Mouse (Mus musculus) neural tube, embryonic 12.5 days (tissue): ENCODE results near the gene Ptpn18. TPM values are rescaled to one million over a fixed set of nuclear protein-coding genes. Genes with fewer than 3 reads are reported as not detected.
A peak's percentile ranks its signal among the peaks of the same experiment; 100 is the strongest.

Experiments used
- ATAC-seq: fragments of 200-750 bp; cut with Nextera tagmentation; 2 replicates; pipeline ENCODE4 v1.8.0; 2017; ENCODE audit warnings: low read depth, mild to moderate bottlenecking, moderate TSS enrichment, moderate library complexity; ENCODE audit not compliant: low FRiP score
- H3K27ac ChIP-seq: fragments of 300-500 bp; sonication (generic); 2 replicates; pipeline ENCODE4 v1.5.1; 2016
- H3K27me3 ChIP-seq: fragments of 300-500 bp; sonication (generic); replicated peaks from 2 replicates; pipeline ENCODE4 v1.6.1; 2016; ENCODE audit warnings: mild to moderate bottlenecking
- H3K36me3 ChIP-seq: fragments of 300-500 bp; sonication (generic); 2 replicates; pipeline ENCODE4 v1.6.1; 2016; ENCODE audit warnings: mild to moderate bottlenecking
- H3K4me1 ChIP-seq: fragments of 300-500 bp; sonication (generic); 2 replicates; pipeline ENCODE4 v1.6.1; 2016
- H3K4me2 ChIP-seq: fragments of 300-500 bp; sonication (generic); replicated peaks from 2 replicates; pipeline ENCODE4 v1.6.1; 2016; ENCODE audit warnings: mild to moderate bottlenecking
- H3K4me3 ChIP-seq: fragments of 300-500 bp; sonication (generic); 2 replicates; pipeline ENCODE4 v1.5.1; 2016
- H3K9ac ChIP-seq: fragments of 300-500 bp; sonication (generic); 2 replicates; pipeline ENCODE4 v1.6.1; 2016; ENCODE audit warnings: mild to moderate bottlenecking
- H3K9me3 ChIP-seq: fragments of 300-500 bp; sonication (generic); 2 replicates; pipeline ENCODE4 v1.6.1; 2016; ENCODE audit warnings: mild to moderate bottlenecking
- WGBS: fragments of 180-500 bp; shearing (Covaris S2); methylation state at CpG from one replicate; pipeline ENCODE4 v1.1.7; 2016; 5-methylcytosine and 5-hydroxymethylcytosine counted together
- polyA plus RNA-seq: library from polyadenylated mRNA; unstranded; fragments of >200 nt; fragmentation: Nextera tagmentation; extraction: Ambion mirVana; gene quantifications from 2 replicates; pipeline ENCODE4 v1.2.1, GENCODE M21; 2016

The Ptpn18 gene
- polyA plus RNA-seq: 5.2 and 7.7 TPM in 2 replicates

- WGBS: under 1% methylated on average over 48 of the region's 48 CpGs
- H3K27ac ChIP-seq: no peak within 1 kb of the TSS
- peak; percentile 91 for ATAC-seq
- no peaks in the 10 kb centered on the region for H3K36me3 ChIP-seq
- no peaks in the 10 kb centered on the region for H3K9me3 ChIP-seq
- peak within 1 kb of the TSS; percentile 86 for H3K4me2 ChIP-seq
- peaks cover 4% of the 10 kb centered on the region; the same call in 1 of the 2 replicates for H3K4me1 ChIP-seq
- peaks cover 41% of the 10 kb centered on the region for H3K27me3 ChIP-seq
- H3K9ac ChIP-seq: peak within 1 kb of the TSS; percentile 36
- peak within 1 kb of the TSS; percentile 43 for H3K4me3 ChIP-seq
Observed at GRCm38 (mm10) chr1:34459284-34460060, at the start of gene Ptpn18. Gene Ptpn18, plus strand, starts transcription at chr1:34459762.

- no peaks in the 10 kb centered on the region for H3K27me3 ChIP-seq
- no peaks in the 10 kb centered on the region; the same call in 1 of the 2 replicates for H3K4me1 ChIP-seq
- no peak overlapping the region for H3K4me2 ChIP-seq
- H3K36me3 ChIP-seq: peaks cover 15% of the 10 kb centered on the region
- 90% methylated on average over 2 of the region's 2 CpGs for WGBS
- no peak overlapping the region for H3K4me3 ChIP-seq
- H3K9ac ChIP-seq: no peak overlapping the region
- no peak for ATAC-seq
- H3K9me3 ChIP-seq: peaks cover 31% of the 10 kb centered on the region
- H3K27ac ChIP-seq: no peak overlapping the region
Observed at GRCm38 (mm10) chr1:34428466-34428865, 31.1 kb upstream of the Ptpn18 start.

- no peak overlapping the region for H3K4me3 ChIP-seq
- H3K4me2 ChIP-seq: no peak overlapping the region
- no peak overlapping the region for H3K9ac ChIP-seq
- WGBS: 93% methylated on average over 4 of the region's 4 CpGs
- H3K27ac ChIP-seq: no peak overlapping the region
- no peaks in the 10 kb centered on the region for H3K27me3 ChIP-seq
- ATAC-seq: no peak
- peaks cover 15% of the 10 kb centered on the region for H3K36me3 ChIP-seq
- H3K9me3 ChIP-seq: peaks cover 31% of the 10 kb centered on the region
- peaks cover 5% of the 10 kb centered on the region; the same call in 1 of the 2 replicates for H3K4me1 ChIP-seq
Observed at GRCm38 (mm10) chr1:34429281-34429680, 30.3 kb upstream of the Ptpn18 start.

- Histone ChIP-seq H3K4me2 (no peak overlapping the region), H3K27ac (no peak overlapping the region), H3K4me3 (no peak overlapping the region), H3K9ac (no peak overlapping the region), H3K4me1 (peaks cover 5% of the 10 kb centered on the region; the same call in 1 of the 2 replicates), H3K27me3 (no peaks in the 10 kb centered on the region), H3K9me3 (peaks cover 31% of the 10 kb centered on the region), H3K36me3 (peaks cover 15% of the 10 kb centered on the region)
- 95% methylated on average over 3 of the region's 3 CpGs for WGBS
- ATAC-seq: no peak
Observed at GRCm38 (mm10) chr1:34430981-34431380, 28.6 kb upstream of the Ptpn18 start.

- Histone ChIP-seq H3K4me2 (no peak overlapping the region), H3K27ac (no peak overlapping the region), H3K9me3 (peaks cover 31% of the 10 kb centered on the region), H3K27me3 (no peaks in the 10 kb centered on the region), H3K4me1 (peaks cover 5% of the 10 kb centered on the region; the same call in 1 of the 2 replicates), H3K4me3 (no peak overlapping the region), H3K36me3 (peaks cover 15% of the 10 kb centered on the region), H3K9ac (no peak overlapping the region)
- no peak for ATAC-seq
- WGBS: 97% methylated on average over 9 of the region's 9 CpGs
Observed at GRCm38 (mm10) chr1:34431431-34431830, 28.1 kb upstream of the Ptpn18 start.

- peak overlapping the region; percentile 38 for H3K4me3 ChIP-seq
- 31% methylated on average over 13 of the region's 13 CpGs for WGBS
Observed at GRCm38 (mm10) chr1:34432411-34432775, 27.2 kb upstream of the Ptpn18 start.

GRCm38 (mm10) chr1:34432776-34433481 lies 26.6 kb upstream of the Ptpn18 start:
- Histone ChIP-seq H3K4me2 (peak overlapping the region; percentile 65), H3K36me3 (peaks cover 15% of the 10 kb centered on the region), H3K27me3 (no peaks in the 10 kb centered on the region), H3K27ac (peak overlapping the region; percentile 38; the same call in 1 of the 2 replicates), H3K4me3 (peak overlapping the region; percentile 38), H3K4me1 (peaks cover 5% of the 10 kb centered on the region; the same call in 1 of the 2 replicates), H3K9ac (peak overlapping the region; percentile 54), H3K9me3 (peaks cover 24% of the 10 kb centered on the region)
- WGBS: 3% methylated on average over 35 of the region's 35 CpGs
- peak; percentile 54 for ATAC-seq

More at GRCm38 (mm10) chr1:34432411-34432775, 27.2 kb upstream of the Ptpn18 start:
- Histone ChIP-seq H3K4me2 (peak overlapping the region; percentile 65), H3K36me3 (peaks cover 15% of the 10 kb centered on the region), H3K4me1 (peaks cover 5% of the 10 kb centered on the region; the same call in 1 of the 2 replicates), H3K27ac (no peak overlapping the region), H3K27me3 (no peaks in the 10 kb centered on the region), H3K9me3 (peaks cover 27% of the 10 kb centered on the region), H3K9ac (no peak overlapping the region; the same call in 1 of the 2 replicates)
- no peak for ATAC-seq

- ATAC-seq: no peak
- Histone ChIP-seq H3K27ac (no peak overlapping the region), H3K9ac (peak overlapping the region; percentile 26; the same call in 1 of the 2 replicates), H3K4me2 (peak overlapping the region; percentile 53), H3K4me3 (peak overlapping the region; percentile 50), H3K27me3 (no peaks in the 10 kb centered on the region), H3K9me3 (peaks cover 24% of the 10 kb centered on the region), H3K4me1 (peaks cover 10% of the 10 kb centered on the region), H3K36me3 (peaks cover 15% of the 10 kb centered on the region)
- WGBS: 14% methylated on average over 19 of the region's 19 CpGs
Observed at GRCm38 (mm10) chr1:34433891-34434521, 25.6 kb upstream of the Ptpn18 start.

GRCm38 (mm10) chr1:34434660-34435160 lies 24.9 kb upstream of the Ptpn18 start:
- under 1% methylated on average over 30 of the region's 30 CpGs for WGBS
- H3K9me3 ChIP-seq: peaks cover 21% of the 10 kb centered on the region
- H3K4me1 ChIP-seq: peaks cover 10% of the 10 kb centered on the region
- H3K27ac ChIP-seq: no peak overlapping the region
- H3K9ac ChIP-seq: peak overlapping the region; percentile 67
- peak overlapping the region; percentile 50 for H3K4me3 ChIP-seq
- peaks cover 15% of the 10 kb centered on the region for H3K36me3 ChIP-seq
- no peaks in the 10 kb centered on the region for H3K27me3 ChIP-seq
- peak overlapping the region; percentile 53 for H3K4me2 ChIP-seq
- ATAC-seq: 0 out of 2 replicates have a peak, but pooled peaks have one; percentile 7

GRCm38 (mm10) chr1:34435371-34436120 lies 24.0 kb upstream of the Ptpn18 start:
- no peak for ATAC-seq
- Histone ChIP-seq H3K4me3 (peak overlapping the region; percentile 50), H3K9ac (peak overlapping the region; percentile 67), H3K9me3 (peaks cover 13% of the 10 kb centered on the region), H3K27me3 (no peaks in the 10 kb centered on the region), H3K36me3 (peaks cover 14% of the 10 kb centered on the region), H3K4me2 (peak overlapping the region; percentile 53), H3K27ac (no peak overlapping the region), H3K4me1 (peaks cover 14% of the 10 kb centered on the region)
- WGBS: 34% methylated on average over 8 of the region's 8 CpGs

GRCm38 (mm10) chr1:34436374-34436773 lies 23.2 kb upstream of the Ptpn18 start:
- H3K9ac ChIP-seq: no peak overlapping the region
- peaks cover 6% of the 10 kb centered on the region for H3K36me3 ChIP-seq
- WGBS: 82% methylated on average over 3 of the region's 3 CpGs
- no peaks in the 10 kb centered on the region for H3K27me3 ChIP-seq
- no peak overlapping the region for H3K27ac ChIP-seq
- H3K4me3 ChIP-seq: no peak overlapping the region
- peaks cover 17% of the 10 kb centered on the region for H3K4me1 ChIP-seq
- ATAC-seq: no peak
- peaks cover 5% of the 10 kb centered on the region for H3K9me3 ChIP-seq
- no peak overlapping the region for H3K4me2 ChIP-seq
